Mouse (Mus musculus): ENCODE measurements at regions not wholly inside any gene's neighbourhood (a gene's known extent, or its start where the extent isn't known, plus 50 kb on each side); places are given as distances from the start of the nearest gene placed in this dataset.

GRCm38 (mm10) chr15:43991229-43991628 is 3857.1 kb downstream of the 9330182O14Rik start:
- Histone ChIP-seq H3K9ac (ENCODE audit: low read depth, low read length, severe bottlenecking) (no peak overlapping the region), H3K4me1 (ENCODE audit: control insufficient read depth, insufficient read depth, low read length) (no peaks in the 10 kb centered on the region), H3K36me3 (ENCODE audit: control insufficient read depth, insufficient read depth, low read length) (no peaks in the 10 kb centered on the region), H3K4me2 (replicated peaks; ENCODE audit: low read depth, low read length, severe bottlenecking) (no peak overlapping the region), H3K27ac (replicated peaks; ENCODE audit: low read depth, low read length) (no peak overlapping the region), H3K4me3 (replicated peaks; ENCODE audit: low read length) (no peak overlapping the region), H3K27me3 (ENCODE audit: control insufficient read depth, insufficient read depth, low read length) (no peaks in the 10 kb centered on the region), H3K9me3 (ENCODE audit: control insufficient read depth, low read length) (no peaks in the 10 kb centered on the region)
- DNase-seq (ENCODE audit: low spot score) (peak; percentile 73), ATAC-seq (ENCODE audit: low FRiP score, low read depth) (no peak)
- 19% methylated on average over 1 of the region's 1 CpGs for WGBS
- TF ChIP-seq POLR2A (IDR thresholded peaks at IDR 0.05; ENCODE audit: borderline replicate concordance, extremely low read depth, insufficient read depth, insufficient read length) = no peak

- Histone ChIP-seq H3K4me3 (replicated peaks; ENCODE audit: low read length) (no peak overlapping the region), H3K4me2 (replicated peaks; ENCODE audit: low read depth, low read length, severe bottlenecking) (no peak overlapping the region), H3K36me3 (ENCODE audit: control insufficient read depth, insufficient read depth, low read length) (no peaks in the 10 kb centered on the region), H3K9ac (ENCODE audit: low read depth, low read length, severe bottlenecking) (no peak overlapping the region), H3K9me3 (ENCODE audit: control insufficient read depth, low read length) (no peaks in the 10 kb centered on the region), H3K4me1 (ENCODE audit: control insufficient read depth, insufficient read depth, low read length) (no peaks in the 10 kb centered on the region), H3K27me3 (ENCODE audit: control insufficient read depth, insufficient read depth, low read length) (no peaks in the 10 kb centered on the region), H3K27ac (replicated peaks; ENCODE audit: low read depth, low read length) (no peak overlapping the region)
- TF ChIP-seq POLR2A (IDR thresholded peaks at IDR 0.05; ENCODE audit: borderline replicate concordance, extremely low read depth, insufficient read depth, insufficient read length) = no peak
- DNase-seq (ENCODE audit: low spot score) (no peak), ATAC-seq (ENCODE audit: low FRiP score, low read depth) (no peak)
These were observed 3858.8 kb downstream of the 9330182O14Rik start for GRCm38 (mm10) chr15:43992936-43993335.

- Histone ChIP-seq H3K36me3 (ENCODE audit: control insufficient read depth, insufficient read depth, low read length) (no peaks in the 10 kb centered on the region), H3K9ac (ENCODE audit: low read depth, low read length, severe bottlenecking) (no peak overlapping the region), H3K9me3 (ENCODE audit: control insufficient read depth, low read length) (no peaks in the 10 kb centered on the region), H3K4me2 (replicated peaks; ENCODE audit: low read depth, low read length, severe bottlenecking) (no peak overlapping the region), H3K4me1 (ENCODE audit: control insufficient read depth, insufficient read depth, low read length) (no peaks in the 10 kb centered on the region), H3K27me3 (ENCODE audit: control insufficient read depth, insufficient read depth, low read length) (no peaks in the 10 kb centered on the region), H3K27ac (replicated peaks; ENCODE audit: low read depth, low read length) (no peak overlapping the region), H3K4me3 (replicated peaks; ENCODE audit: low read length) (no peak overlapping the region)
- no peak for ATAC-seq (ENCODE audit: low FRiP score, low read depth)
- no peak for TF ChIP-seq POLR2A (IDR thresholded peaks at IDR 0.05; ENCODE audit: borderline replicate concordance, extremely low read depth, insufficient read depth, insufficient read length)
- DNase-seq (ENCODE audit: low spot score) = no peak
- WGBS = 47% methylated on average over 6 of the region's 6 CpGs
These were observed 3892.4 kb downstream of the 9330182O14Rik start for GRCm38 (mm10) chr15:44026468-44027028.

- ATAC-seq (ENCODE audit: low FRiP score, low read depth) (no peak), DNase-seq (ENCODE audit: low spot score) (no peak)
- no peaks in the 10 kb centered on the region for H3K9me3 ChIP-seq (ENCODE audit: control insufficient read depth, low read length)
- no peak overlapping the region for H3K27ac ChIP-seq (replicated peaks; ENCODE audit: low read depth, low read length)
- no peaks in the 10 kb centered on the region for H3K4me1 ChIP-seq (ENCODE audit: control insufficient read depth, insufficient read depth, low read length)
- H3K27me3 ChIP-seq (ENCODE audit: control insufficient read depth, insufficient read depth, low read length) = no peaks in the 10 kb centered on the region
- H3K4me2 ChIP-seq (replicated peaks; ENCODE audit: low read depth, low read length, severe bottlenecking) = no peak overlapping the region
- TF ChIP-seq POLR2A (IDR thresholded peaks at IDR 0.05; ENCODE audit: borderline replicate concordance, extremely low read depth, insufficient read depth, insufficient read length) = no peak
- no peak overlapping the region for H3K9ac ChIP-seq (ENCODE audit: low read depth, low read length, severe bottlenecking)
- H3K36me3 ChIP-seq (ENCODE audit: control insufficient read depth, insufficient read depth, low read length) = no peaks in the 10 kb centered on the region
- H3K4me3 ChIP-seq (replicated peaks; ENCODE audit: low read length) = no peak overlapping the region
These were observed 3901.7 kb downstream of the 9330182O14Rik start for GRCm38 (mm10) chr15:44035900-44036299.

- Histone ChIP-seq H3K4me2 (replicated peaks; ENCODE audit: low read depth, low read length, severe bottlenecking) (no peak overlapping the region), H3K9ac (ENCODE audit: low read depth, low read length, severe bottlenecking) (no peak overlapping the region), H3K9me3 (ENCODE audit: control insufficient read depth, low read length) (no peaks in the 10 kb centered on the region), H3K4me1 (ENCODE audit: control insufficient read depth, insufficient read depth, low read length) (no peaks in the 10 kb centered on the region), H3K27ac (replicated peaks; ENCODE audit: low read depth, low read length) (no peak overlapping the region), H3K27me3 (ENCODE audit: control insufficient read depth, insufficient read depth, low read length) (no peaks in the 10 kb centered on the region), H3K4me3 (replicated peaks; ENCODE audit: low read length) (no peak overlapping the region), H3K36me3 (ENCODE audit: control insufficient read depth, insufficient read depth, low read length) (no peaks in the 10 kb centered on the region)
- DNase-seq (ENCODE audit: low spot score) (no peak), ATAC-seq (ENCODE audit: low FRiP score, low read depth) (no peak)
- TF ChIP-seq POLR2A (IDR thresholded peaks at IDR 0.05; ENCODE audit: borderline replicate concordance, extremely low read depth, insufficient read depth, insufficient read length) = no peak
These were observed 3903.7 kb downstream of the 9330182O14Rik start for GRCm38 (mm10) chr15:44037893-44038292.

Measured in limb, embryonic 14.5 days (tissue).